Mouse (Mus musculus) mature B cell (primary cell): Measurements from ENCODE around the gene Adprhl2.

Source experiments
- in situ Hi-C: fragments of 300-500 bp; cut with MboI; formaldehyde crosslinking; loops from 2 replicates; pipeline ENCODE4 v1.14.3; 2019

The Adprhl2 gene

DNA sequence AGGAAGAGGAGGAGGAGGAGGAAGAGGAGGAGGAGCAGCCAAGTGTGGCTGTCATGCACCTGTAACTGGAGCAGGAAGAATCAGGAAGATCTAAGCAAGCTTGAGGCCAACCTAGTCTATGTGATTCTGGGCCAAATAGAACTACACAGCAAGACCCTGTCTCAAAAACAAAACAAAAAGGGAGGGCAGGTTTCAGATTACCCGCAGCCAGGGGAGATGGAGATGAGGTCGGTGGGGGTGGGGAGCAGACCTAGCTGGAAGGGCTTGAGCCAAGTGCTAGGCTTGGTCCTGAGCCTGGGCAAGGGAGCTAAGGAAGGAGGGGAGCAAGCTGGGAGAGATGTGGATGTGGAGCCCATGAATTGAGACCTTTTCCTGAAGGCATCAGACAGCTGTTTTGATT is 14.7 kb downstream of the Adprhl2 start:
- in situ Hi-C loops, result loop anchor here (10.0 kb wide), 1 partner anchor 82 kb away; no protein-coding TSS in a partner anchor

DNA sequence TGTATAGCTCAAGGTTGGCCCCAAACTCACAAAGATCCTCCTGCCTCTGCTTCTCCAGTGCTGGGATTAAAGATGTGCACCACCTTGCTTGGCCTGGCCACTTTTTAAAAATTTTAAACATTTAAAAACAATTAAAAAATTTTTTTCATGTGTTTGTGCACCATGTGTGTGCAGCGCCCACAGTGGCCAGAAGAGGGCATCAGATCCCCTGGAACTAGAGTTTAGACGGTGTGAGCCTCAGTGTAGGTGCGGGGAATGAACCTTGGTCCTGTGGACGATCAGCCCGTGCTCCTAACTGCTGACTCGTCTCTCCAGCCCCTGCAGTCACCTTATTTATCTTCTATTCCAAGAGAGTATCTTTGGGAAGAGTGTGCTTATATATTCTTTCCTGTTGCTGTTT is 15.4 kb downstream of the Adprhl2 start:
- in situ Hi-C loops, result loop anchor here (10.0 kb wide), 1 partner anchor 81 kb away; no protein-coding TSS in a partner anchor

- in situ Hi-C loops, result loop anchor here (10.0 kb wide), 1 partner anchor 81 kb away; no protein-coding TSS in a partner anchor
Observed at GRCm38 (mm10) chr4:126305428-126305827, 16.1 kb downstream of the Adprhl2 start.

DNA sequence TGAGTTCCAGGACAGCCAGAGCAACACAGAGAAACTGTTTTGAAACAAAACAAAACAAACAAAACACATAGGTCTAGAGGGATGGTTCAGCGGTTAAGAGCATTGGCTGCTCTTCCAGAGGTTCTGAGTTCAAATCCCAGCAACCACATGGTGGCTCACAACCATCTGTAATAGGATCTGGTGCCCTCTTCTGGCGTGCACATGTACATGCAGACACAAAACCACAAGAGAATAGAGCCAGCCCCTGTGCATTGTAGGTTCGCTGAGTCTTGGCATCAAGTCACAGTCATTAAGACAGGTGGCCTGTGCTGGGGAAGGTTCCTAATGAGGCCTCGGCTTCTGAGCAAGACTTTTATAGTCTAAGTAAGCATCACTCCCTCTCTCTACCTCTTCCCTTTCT is 17.6 kb downstream of the Adprhl2 start:
- in situ Hi-C loops, result loop anchor here (10.0 kb wide), 1 partner anchor 79 kb away; no protein-coding TSS in a partner anchor

GRCm38 (mm10) chr4:126301584-126302309 is 19.8 kb downstream of the Adprhl2 start:
- in situ Hi-C loops, result loop anchor here (10.0 kb wide), 1 partner anchor 77 kb away; no protein-coding TSS in a partner anchor

- in situ Hi-C loops, result loop anchor here (10.0 kb wide), 1 partner anchor 76 kb away; no protein-coding TSS in a partner anchor
Observed at GRCm38 (mm10) chr4:126300916-126301583, 20.5 kb downstream of the Adprhl2 start.

DNA sequence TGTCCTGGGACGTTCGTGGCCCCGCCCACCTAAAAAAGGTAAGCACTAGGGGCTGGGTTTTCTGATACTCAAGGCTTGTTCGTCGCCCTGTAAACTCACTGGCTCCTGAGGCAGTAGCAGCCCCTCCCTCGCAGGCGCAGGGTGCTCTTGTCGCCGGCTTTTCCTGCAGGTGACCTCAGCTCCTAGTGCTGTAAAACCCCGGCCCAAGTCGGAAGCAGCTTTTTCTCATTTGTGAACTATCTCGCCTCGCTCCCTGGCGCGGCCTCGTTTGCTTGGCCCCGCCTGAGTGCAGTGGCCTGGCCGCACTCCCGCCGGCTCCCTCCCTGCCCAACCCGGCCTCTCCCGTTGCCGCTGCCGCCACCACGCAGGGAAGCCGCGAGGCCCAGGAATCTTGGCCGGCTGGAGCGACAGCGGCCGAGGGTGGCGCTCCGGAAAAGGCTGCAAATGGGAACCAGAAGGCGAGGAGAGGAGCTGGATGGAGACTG is 24.8 kb downstream of the Adprhl2 start:
- in situ Hi-C loops, result no loop called here

DNA sequence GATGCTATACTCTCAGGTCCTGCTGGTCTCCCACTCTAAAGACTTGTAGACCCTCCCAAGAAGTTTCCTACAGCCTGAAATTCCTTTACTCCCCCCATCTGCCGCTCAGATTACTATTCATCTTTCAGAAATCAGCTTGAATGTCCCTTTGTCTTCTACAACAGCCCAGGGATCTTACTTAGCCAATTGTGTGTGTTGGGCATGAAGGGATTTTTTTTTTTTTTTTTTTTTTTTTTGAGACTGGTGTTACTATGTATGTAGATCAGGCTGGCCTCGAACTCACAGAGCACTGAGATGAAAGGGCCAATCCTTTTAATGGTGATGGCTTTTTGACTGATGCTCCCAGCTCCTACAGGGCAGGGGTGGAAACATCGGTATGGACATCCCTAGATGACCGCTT is 25.6 kb downstream of the Adprhl2 start:
- in situ Hi-C loops, result no loop called here

- in situ Hi-C loops, result no loop called here
Observed at GRCm38 (mm10) chr4:126295152-126295551, 26.4 kb downstream of the Adprhl2 start.

GRCm38 (mm10) chr4:126291196-126291595 is 30.3 kb downstream of the Adprhl2 start:
- in situ Hi-C loops, result no loop called here

DNA sequence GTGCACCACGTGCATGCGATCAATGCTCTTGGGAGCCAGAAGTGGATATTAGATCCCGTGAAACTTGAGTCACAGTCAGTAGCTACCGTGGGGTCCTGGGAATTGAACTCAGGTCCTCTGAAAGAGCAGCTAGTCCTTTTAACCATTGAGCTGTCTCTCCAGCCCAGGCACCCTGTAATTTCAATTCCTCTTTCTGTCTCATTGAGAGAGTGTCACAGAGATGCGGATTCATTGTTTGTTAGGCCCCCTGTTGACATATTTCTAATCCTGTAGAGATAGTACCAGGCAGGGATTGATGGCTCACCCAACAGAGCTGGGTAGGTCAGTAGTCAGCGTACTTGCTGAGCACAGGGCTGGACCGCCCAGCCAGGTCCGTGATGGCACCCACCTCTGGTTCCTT is 31.2 kb downstream of the Adprhl2 start:
- in situ Hi-C loops, result no loop called here

DNA sequence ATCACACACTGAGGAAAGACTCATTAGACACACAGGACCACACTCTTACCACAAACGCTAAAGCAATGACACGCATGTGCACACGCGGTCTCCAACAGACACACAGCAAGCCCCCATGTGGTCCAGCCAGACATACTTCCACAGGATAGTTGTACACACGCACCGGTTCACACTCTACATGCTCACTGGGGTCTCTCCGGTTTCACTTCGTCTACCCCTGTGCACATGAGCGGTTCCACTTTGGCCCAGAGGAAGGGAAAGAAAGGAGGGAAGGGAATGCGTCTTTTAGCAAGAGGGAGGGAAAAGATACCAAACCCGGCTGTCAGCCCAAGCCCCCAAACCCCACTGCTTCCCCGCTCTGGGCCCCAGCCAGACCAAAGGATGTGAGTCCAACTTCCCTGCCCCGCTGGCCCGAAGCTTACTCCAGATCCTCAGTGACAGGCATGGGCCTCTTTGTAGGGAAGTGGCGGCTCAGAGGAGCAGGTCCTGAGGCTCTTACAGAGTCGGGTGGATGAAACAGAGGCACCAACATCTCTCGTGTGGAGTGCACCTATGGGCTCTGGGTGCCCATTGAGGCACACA is 33.3 kb downstream of the Adprhl2 start:
- in situ Hi-C loops, result no loop called here

DNA sequence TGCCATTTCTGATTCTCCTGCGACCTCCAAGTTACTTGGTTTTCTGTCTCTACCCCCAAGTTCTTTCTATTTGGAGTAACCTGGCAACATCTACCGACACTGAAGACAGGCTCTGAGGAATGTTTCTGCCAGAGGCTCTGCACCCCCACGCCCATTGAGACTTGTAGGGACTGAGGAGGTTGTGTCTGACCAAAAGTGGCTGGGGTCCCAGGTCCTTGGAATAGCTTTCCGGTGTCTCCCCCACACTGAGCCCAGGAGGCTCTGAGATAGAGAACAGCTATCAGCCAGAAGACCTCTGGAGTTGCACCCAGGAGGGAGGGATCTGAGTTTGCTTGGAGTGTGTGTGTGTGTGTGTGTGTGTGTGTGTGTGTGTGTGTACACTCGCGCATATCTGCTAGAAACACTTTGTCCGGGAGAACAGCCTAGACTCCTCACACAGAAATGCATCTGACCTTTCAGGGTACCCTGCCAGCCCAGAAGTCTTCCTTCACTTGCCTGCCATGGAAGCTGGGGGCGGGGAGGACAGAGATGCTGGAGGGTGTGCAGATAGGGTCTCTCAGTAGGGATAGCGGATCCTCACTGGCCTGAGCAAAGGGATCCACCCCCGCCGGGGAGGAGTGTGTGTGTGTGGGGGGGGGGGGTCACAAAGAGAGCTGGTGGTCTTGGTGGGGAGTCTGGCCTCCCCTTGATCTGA is 34.1 kb downstream of the Adprhl2 start:
- in situ Hi-C loops, result no loop called here

GRCm38 (mm10) chr4:126286492-126286891 is 35.0 kb downstream of the Adprhl2 start, which contains the start of gene Col8a2:
Gene Col8a2, plus strand, starts transcription at chr4:126286793.
- in situ Hi-C loops, result no loop called here

- in situ Hi-C loops, result no loop called here
Observed at GRCm38 (mm10) chr4:126283582-126283981, 37.9 kb downstream of the Adprhl2 start.

DNA sequence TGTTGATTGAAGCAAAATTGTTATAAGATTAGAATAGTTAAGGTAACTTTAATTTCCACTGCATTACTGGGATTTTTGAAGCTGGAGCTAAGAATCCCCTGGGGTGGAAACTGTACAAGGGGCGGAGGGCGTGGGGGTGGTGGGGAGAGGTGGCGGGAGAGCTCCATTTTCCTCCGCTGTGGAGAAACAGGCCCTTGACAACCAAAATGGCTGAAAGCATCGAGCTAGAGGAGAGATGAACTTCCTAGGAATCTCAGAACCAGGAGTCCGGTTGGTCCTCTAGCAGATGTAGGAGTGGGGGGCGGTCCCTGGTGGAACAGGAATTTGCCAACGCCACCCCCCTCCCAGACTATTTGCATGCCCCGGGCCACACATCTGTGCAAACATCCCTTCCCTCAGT is 39.8 kb downstream of the Adprhl2 start:
- in situ Hi-C loops, result no loop called here

DNA sequence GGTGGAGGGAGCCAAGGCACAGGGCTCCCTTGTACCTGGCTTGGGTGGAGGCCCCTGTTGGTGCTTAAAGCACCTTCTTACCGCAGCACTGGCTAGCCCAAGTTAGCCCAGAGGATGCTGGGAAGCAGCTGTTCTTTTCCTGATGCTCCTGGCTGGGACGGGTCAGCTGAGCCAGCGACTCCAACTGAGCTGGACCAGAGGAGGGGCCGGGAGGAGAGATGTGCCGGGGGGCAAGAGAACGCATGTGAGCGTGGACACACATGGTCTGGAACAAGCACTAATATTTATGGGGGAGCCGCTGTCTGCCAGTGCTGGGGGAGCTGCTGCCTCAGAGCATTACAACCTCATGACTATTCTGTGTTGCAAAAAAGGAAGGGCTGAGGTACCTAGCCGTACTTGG is 42.5 kb downstream of the Adprhl2 start:
- in situ Hi-C loops, result no loop called here

- in situ Hi-C loops, result no loop called here
Observed at GRCm38 (mm10) chr4:126278565-126278915, 43.0 kb downstream of the Adprhl2 start.

- in situ Hi-C loops, result no loop called here
Observed at GRCm38 (mm10) chr4:126277906-126278564, 43.5 kb downstream of the Adprhl2 start.

DNA sequence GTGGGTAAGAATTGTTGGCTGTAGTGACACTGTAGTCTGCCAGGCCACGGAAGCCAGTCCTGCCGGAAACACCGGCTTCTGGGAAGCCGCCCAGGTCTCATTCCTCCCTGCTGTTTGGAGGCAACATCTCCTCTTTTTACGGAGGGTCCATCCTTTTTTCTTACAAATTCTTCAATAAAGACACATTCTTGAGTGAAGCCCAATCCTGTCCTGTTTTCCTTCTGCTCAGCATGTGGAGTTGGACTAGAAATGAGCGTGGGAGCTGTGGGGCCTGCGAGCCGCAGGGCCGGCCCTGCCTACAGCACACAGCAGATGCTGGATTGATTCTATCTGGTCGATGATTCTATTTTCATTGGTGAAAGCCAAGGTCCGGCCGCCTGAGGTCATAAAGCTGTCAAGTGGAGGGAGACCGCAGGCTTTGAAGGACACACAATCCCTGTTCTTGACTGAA is 45.8 kb downstream of the Adprhl2 start:
- in situ Hi-C loops, result no loop called here

GRCm38 (mm10) chr4:126275081-126275480 is 46.4 kb downstream of the Adprhl2 start:
- in situ Hi-C loops, result no loop called here
